Mouse (Mus musculus) hindlimb bud, embryonic 11.5 days (tissue): ENCODE data around the gene 1600015I10Rik.
"Not testable (repeated sequence)": the region's sequence is repeated elsewhere in the genome, so short reads cannot be mapped to it uniquely, and the experiment has no call there.

Experiments
- DNase-seq: peaks from one replicate; pipeline ENCODE4 v3.0.0-alpha.2; 2012; ENCODE audit warnings: low read depth, low spot score; ENCODE audit errors: extremely low spot score

The 1600015I10Rik gene

GRCm38 (mm10) chr6:48929595-48929994 lies at the start of gene 1600015I10Rik:
Gene 1600015I10Rik, plus strand, starts transcription at chr6:48929895.
- DNase-seq: no peak

DNA sequence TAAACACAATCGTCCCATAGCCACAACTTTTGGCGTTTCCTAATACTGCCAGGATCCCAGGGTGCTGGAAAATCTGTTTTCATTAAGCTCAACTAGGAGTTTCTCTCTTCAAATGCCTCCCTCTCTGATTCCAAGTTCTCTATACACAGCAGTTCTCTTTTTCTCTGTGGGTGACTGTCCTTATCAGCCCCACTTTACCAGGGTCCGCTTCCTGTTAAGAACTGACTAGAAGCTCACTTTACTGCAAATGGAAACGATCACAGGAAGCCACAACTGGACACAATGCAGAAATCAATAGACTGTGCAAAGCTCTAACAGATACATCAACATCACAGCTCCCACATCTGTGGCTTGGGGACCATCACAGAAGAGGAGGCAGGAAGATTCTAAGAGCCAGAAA lies 35.5 kb upstream of the 1600015I10Rik start:
- no peak for DNase-seq

- DNase-seq: no peak
Measured at GRCm38 (mm10) chr6:48894938-48895818, 34.5 kb upstream of the 1600015I10Rik start.

- DNase-seq: no peak
Measured at GRCm38 (mm10) chr6:48895941-48896340, 33.8 kb upstream of the 1600015I10Rik start.

DNA sequence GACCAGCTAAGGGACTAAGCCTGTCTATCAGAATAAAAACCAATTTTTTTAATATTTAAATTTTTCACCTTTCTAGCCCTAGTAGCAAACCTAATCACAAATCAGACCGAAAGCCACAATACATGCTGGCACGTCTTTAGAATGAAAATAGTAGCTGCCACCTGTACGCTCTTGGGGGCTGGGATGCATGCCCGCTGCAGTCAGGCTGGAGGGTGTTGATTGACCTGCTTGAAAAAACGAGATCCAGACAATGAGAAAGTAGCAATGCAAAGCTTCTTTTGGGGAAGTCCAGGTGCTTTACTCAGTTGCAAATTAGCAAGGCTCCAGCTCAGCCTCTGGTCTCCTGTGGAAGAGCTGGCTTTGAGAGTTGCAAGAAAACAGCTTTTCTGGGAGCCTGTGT lies 32.7 kb upstream of the 1600015I10Rik start:
- no peak for DNase-seq

DNA sequence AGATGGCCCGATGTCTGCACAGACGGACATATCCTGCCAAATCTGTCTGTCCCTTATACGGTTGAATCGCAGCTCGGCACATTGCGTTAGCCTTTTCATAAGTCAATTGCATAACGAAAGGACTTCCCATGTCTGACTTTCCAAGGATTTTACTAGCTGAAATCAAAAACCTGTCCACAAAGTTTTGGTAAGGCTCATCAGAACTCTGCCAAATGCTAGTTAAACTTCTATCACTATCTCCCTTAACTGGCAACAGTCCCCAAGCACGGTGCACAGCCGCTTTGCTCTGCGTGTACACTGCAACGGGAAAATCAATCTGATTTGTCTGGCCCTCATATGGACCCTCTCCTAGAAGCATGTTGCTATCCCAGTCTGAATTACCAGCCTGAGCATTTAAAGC lies 28.4 kb upstream of the 1600015I10Rik start:
- DNase-seq: not testable (repeated sequence)

DNA sequence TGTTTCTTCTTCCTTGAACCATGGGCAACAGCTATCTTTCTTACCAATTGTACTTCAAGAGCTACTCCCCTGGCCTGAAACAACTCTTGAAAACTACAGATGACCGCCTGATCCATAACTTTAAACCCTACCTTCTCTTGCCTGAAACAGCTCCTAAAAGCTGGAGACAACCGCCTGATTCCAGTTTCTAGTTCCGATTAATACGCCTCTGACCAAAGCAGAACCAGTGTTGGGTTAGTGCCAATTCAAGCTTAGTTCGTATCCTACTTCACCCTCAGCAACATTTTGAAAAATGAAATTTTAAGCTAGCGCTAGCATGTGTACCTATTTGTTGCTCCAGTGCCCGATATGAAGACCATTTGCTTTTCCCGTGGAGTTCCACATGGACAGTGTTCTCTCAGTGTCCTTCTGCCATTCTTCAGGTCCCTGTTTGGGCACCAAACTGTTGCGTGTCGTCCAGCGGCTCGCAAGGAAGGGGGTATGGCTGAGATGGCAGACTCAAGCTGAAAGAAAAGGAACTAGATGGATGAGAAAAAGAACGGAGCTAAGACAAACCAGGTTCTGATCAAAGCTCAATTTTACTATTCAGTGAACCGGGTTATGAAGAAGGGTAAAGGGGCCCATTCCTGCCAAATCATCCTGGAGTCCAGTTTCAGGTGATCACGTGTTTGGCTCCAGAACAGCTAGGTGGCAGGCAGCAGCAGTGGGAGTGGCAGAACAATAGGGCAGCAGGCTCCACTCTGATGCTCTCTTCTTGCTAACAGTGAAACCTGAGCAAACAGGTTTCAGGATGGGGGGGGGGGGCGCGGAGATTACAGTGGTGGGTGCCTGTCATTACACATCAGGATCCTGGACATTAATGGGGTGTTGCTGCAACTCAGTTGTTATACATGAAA lies 26.9 kb upstream of the 1600015I10Rik start:
- no peak for DNase-seq

- DNase-seq: no peak
Measured at GRCm38 (mm10) chr6:48903437-48903836, 26.3 kb upstream of the 1600015I10Rik start.

- DNase-seq: no peak
Measured at GRCm38 (mm10) chr6:48905606-48906005, 24.1 kb upstream of the 1600015I10Rik start.

- no peak for DNase-seq
Measured at GRCm38 (mm10) chr6:48906371-48906770, 23.3 kb upstream of the 1600015I10Rik start.

- DNase-seq: no peak
Measured at GRCm38 (mm10) chr6:48909229-48909628, 20.5 kb upstream of the 1600015I10Rik start.

DNA sequence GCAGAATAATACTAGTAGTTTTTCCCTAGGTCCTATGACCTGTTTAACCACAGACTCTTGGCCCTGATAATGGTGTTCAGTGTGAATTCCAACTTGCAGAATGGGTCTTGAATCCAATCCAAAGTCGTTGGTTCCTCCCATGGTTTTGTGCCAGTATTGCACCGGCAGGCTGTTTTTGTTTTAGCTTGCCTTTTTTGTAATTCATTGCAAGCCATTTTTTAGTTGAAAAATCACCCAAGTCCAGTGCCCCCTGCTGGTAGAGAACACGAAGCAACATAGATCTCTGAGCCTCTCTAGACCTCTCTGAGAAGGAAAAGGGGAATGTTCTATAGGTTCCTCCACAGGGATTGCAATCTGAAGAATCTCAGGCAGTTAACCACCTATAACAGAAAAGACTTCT lies 17.7 kb upstream of the 1600015I10Rik start:
- DNase-seq: peak; percentile 2

GRCm38 (mm10) chr6:48913587-48913986 lies 16.1 kb upstream of the 1600015I10Rik start:
- DNase-seq: no peak

GRCm38 (mm10) chr6:48949596-48949995 lies 19.9 kb downstream of the 1600015I10Rik start:
- no peak for DNase-seq

DNA sequence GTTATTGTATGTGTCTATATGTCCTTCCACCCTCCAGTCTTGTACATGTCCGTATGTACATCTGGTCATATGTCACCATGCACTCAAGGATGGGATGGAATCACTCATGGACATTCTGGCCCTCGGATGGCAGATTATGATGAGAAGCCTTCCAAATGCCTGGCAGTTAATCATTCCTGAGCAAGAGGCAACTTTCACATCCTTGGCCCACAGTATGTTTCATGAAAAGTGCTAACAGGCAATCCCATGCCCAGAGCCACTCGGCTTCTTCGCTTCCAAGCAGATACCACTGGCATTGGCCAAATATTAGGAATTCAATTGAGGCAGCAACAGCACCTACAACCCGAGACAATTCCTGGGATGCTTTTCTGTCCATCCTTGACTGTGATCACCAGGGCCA lies 21.0 kb downstream of the 1600015I10Rik start:
- DNase-seq: no peak

DNA sequence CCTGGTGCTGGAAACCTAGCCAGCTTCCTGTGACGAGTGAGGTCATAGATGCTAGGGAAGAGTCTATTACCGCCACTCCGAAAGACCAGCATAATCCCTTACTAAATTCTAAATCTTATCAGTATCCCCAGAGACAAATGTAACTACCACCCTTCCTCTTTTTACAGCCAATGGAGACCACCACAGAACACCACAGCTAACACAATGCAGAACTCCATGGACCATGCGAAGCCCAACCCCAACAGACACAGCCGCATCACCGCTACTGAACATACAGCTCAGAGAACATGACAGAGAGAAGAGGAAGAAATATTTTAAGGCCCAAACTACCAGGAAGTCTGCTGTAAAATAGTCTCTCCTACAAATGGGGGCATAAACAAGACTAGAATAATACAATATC lies 21.9 kb downstream of the 1600015I10Rik start:
- DNase-seq: no peak

GRCm38 (mm10) chr6:48953220-48953619 lies 23.5 kb downstream of the 1600015I10Rik start:
- no peak for DNase-seq

GRCm38 (mm10) chr6:48954211-48954610 lies 24.5 kb downstream of the 1600015I10Rik start:
- DNase-seq: no peak

DNA sequence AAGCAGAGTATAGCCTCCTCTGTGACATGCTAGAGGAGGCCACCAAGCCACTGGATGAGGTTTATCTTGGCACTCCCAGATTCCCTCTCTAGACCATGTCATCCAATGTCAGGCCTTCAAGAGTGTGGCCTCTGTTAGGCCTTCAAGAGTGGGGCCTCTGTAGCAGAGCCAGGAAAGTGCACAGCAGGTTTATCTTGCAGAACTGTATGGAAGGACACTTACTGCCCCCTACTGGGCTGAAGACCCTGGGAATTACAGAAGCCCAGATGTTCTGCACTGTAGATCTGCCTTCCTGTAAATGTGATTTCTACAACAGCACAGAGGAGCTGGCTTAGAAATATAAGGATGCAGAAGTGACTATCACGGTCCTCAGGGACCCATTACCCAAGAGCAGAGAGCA lies 25.3 kb downstream of the 1600015I10Rik start:
- DNase-seq: no peak

DNA sequence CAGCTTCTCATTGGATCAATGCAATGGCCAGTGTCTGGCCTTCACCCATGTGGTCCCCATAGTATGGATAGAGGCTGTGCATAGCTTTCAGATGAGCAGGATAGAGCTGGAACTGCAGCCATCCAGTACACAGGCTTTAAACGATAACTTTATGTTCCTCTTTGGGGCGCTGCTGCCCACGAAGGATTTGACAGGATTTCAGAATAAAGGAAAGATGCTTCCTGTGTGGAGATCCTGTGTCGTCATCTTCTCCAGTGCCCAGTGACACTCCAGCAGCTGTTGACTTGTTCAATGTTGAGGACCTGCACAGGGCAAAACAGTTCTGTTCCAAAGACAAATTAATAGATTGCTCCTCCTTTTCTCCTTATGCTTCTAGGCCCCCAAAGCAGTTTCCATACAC lies 27.1 kb downstream of the 1600015I10Rik start:
- no peak for DNase-seq

GRCm38 (mm10) chr6:48958053-48958452 lies 28.4 kb downstream of the 1600015I10Rik start:
- no peak for DNase-seq

- DNase-seq: not testable (repeated sequence)
Measured at GRCm38 (mm10) chr6:48959151-48959550, 29.5 kb downstream of the 1600015I10Rik start.
